Mouse (Mus musculus) thymus, postnatal 4 days (tissue): ENCODE measurements around the gene Foxn2.
"Not testable (repeated sequence)": the region's sequence is repeated elsewhere in the genome, so short reads cannot be mapped to it uniquely, and the experiment has no call there.

Source experiments
- DNase-seq: peaks from one replicate; pipeline ENCODE4 v3.0.0; 2021

Gene Foxn2

GRCm38 (mm10) chr17:88440285-88441000 is at the start of gene Foxn2:
TSS of gene Foxn2 (plus strand) at chr17:88440711.
- DNase-seq = peak; percentile 99

GRCm38 (mm10) chr17:88397501-88397900 is 43.0 kb upstream of the Foxn2 start:
- DNase-seq = no peak

- no peak for DNase-seq
Measured at GRCm38 (mm10) chr17:88398090-88398489, 42.4 kb upstream of the Foxn2 start.

GRCm38 (mm10) chr17:88398854-88399253 is 41.7 kb upstream of the Foxn2 start:
- no peak for DNase-seq

GRCm38 (mm10) chr17:88400122-88400521 is 40.4 kb upstream of the Foxn2 start:
- no peak for DNase-seq

- no peak for DNase-seq
Measured at GRCm38 (mm10) chr17:88400702-88401475, 39.6 kb upstream of the Foxn2 start.

- peak; percentile 19 for DNase-seq
Measured at GRCm38 (mm10) chr17:88403269-88403668, 37.2 kb upstream of the Foxn2 start.

- DNase-seq = no peak
Measured at GRCm38 (mm10) chr17:88404471-88404870, 36.0 kb upstream of the Foxn2 start.

GRCm38 (mm10) chr17:88405076-88405475 is 35.4 kb upstream of the Foxn2 start:
- DNase-seq = peak; percentile 28

GRCm38 (mm10) chr17:88409706-88410105 is 30.8 kb upstream of the Foxn2 start:
- no peak for DNase-seq

GRCm38 (mm10) chr17:88413155-88413836 is 27.2 kb upstream of the Foxn2 start:
- no peak for DNase-seq

- no peak for DNase-seq
Measured at GRCm38 (mm10) chr17:88420426-88420825, 20.1 kb upstream of the Foxn2 start.

GRCm38 (mm10) chr17:88421246-88421645 is 19.3 kb upstream of the Foxn2 start:
- no peak for DNase-seq

- no peak for DNase-seq
Measured at GRCm38 (mm10) chr17:88430719-88431118, 9.8 kb upstream of the Foxn2 start.

- DNase-seq = no peak
Measured at GRCm38 (mm10) chr17:88431486-88431885, 9.0 kb upstream of the Foxn2 start.

GRCm38 (mm10) chr17:88431987-88432386 is 8.5 kb upstream of the Foxn2 start:
- DNase-seq = no peak

GRCm38 (mm10) chr17:88435322-88435721 is 5.2 kb upstream of the Foxn2 start:
- DNase-seq = no peak

GRCm38 (mm10) chr17:88436284-88436683 is 4.2 kb upstream of the Foxn2 start:
- no peak for DNase-seq

GRCm38 (mm10) chr17:88436749-88437148 is 3.8 kb upstream of the Foxn2 start:
- DNase-seq = not testable (repeated sequence)

GRCm38 (mm10) chr17:88437391-88437790 is 3.1 kb upstream of the Foxn2 start:
- DNase-seq = no peak

GRCm38 (mm10) chr17:88439536-88440050 is 918 bp upstream of the Foxn2 start:
- DNase-seq = no peak

- peak; percentile 78 for DNase-seq
Measured at GRCm38 (mm10) chr17:88441001-88441431, 505 bp downstream of the Foxn2 start.

GRCm38 (mm10) chr17:88441432-88442174 is 1.1 kb downstream of the Foxn2 start:
- DNase-seq = peak; percentile 76
